Comparison of ENCODE assay signal across 15 mouse cellular contexts in the genomic region with DNA sequence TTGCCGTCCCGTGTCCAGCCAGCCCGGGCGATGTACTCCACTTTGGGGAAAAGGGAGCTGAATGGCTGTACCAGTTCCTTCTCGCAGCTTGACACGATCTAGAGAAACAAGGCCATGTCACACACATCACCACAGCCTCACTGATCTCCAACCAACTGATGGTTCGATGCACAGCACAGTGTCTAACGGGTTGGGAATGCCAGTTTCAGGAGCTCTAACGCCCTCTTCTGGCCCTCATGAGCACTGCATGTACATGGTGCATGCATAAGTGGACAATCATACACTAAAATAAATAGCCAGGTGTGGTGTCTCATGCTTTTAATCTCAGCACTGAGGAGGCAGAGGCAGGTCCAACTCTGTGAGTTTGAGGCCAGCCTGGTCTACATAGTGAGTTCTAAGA. TPM values are rescaled to one million over a fixed set of nuclear protein-coding genes. Genes with fewer than 3 reads are reported as not detected.
DNase-seq lines count a peak whose midpoint lies in the region; ATAC-seq lines count a peak whose summit lies in the region.
"Had no signal": no experiment of that assay in that cellular context is flagged by ENCODE, and none has a peak within 500 bp of the region (broad histone marks: within the 10 kb centered on the region; RNA-seq: fewer than 3 reads in every experiment).

No protein-coding gene starts in this region.

- no peak overlapping the region for H3K4me2 ChIP-seq in hindbrain, embryonic 11.5 days (replicated peaks; ENCODE audit: low read depth, low read length)
- H3K4me2 ChIP-seq in midbrain, embryonic 11.5 days: no peak overlapping the region

- 86% methylated on average over 9 of the region's 9 CpGs for WGBS in hindbrain, embryonic 11.5 days
- 85% methylated on average over 9 of the region's 9 CpGs for WGBS in hindbrain, embryonic 10.5 days
- 85% methylated on average over 9 of the region's 9 CpGs for WGBS in midbrain, embryonic 11.5 days
- 84% methylated on average over 9 of the region's 9 CpGs for WGBS in midbrain, embryonic 10.5 days

- no peak overlapping the region for H3K4me3 ChIP-seq in hindbrain, embryonic 11.5 days (ENCODE audit: low read depth, low read length)
- no peak overlapping the region for H3K4me3 ChIP-seq in hindbrain, embryonic 10.5 days
- H3K4me3 ChIP-seq in midbrain, embryonic 11.5 days (ENCODE audit: low read depth, low read length): no peak overlapping the region
- no peak overlapping the region for H3K4me3 ChIP-seq in midbrain, embryonic 10.5 days
- H3K4me3 ChIP-seq: embryonic facial prominence, embryonic 10.5 days; megakaryocyte, embryonic 14.5 days had no signal

- peaks cover 30% of the 10 kb centered on the region for H3K36me3 ChIP-seq in hindbrain, embryonic 11.5 days (ENCODE audit: control insufficient read depth, insufficient read depth, low read length)
- H3K36me3 ChIP-seq in hindbrain, embryonic 10.5 days: peaks cover 99% of the 10 kb centered on the region
- H3K36me3 ChIP-seq in midbrain, embryonic 11.5 days (ENCODE audit: control insufficient read depth, insufficient read depth, low read length): peaks cover 42% of the 10 kb centered on the region
- peaks cover 96% of the 10 kb centered on the region for H3K36me3 ChIP-seq in midbrain, embryonic 10.5 days

- DNase-seq in hindbrain, embryonic 11.5 days (ENCODE audit: low spot score): peak; percentile 19
- no peak for DNase-seq in hindbrain, embryonic 10.5 days (ENCODE audit: low spot score)
- peak; percentile 86 for DNase-seq in midbrain, embryonic 11.5 days (ENCODE audit: low spot score, missing footprints)
- DNase-seq in midbrain, embryonic 10.5 days (ENCODE audit: low spot score): no peak
- peak; percentile 25 for DNase-seq in NIH3T3 (ENCODE audit: low read depth)
- DNase-seq in retina, postnatal 1 day: peak; percentile 25
- DNase-seq in layer of hippocampus, postnatal 10 days (ENCODE audit: low spot score in 2 of 2): no peak
- DNase-seq in heart, postnatal 4 days: no peak
- DNase-seq: adrenal gland, adult 8-10 months; cerebellum, adult 11-12 months; gastrocnemius, postnatal 10 days; kidney, adult 8-10 months; layer of hippocampus, adult 9-11 months had no signal

- H3K9me3 ChIP-seq in hindbrain, embryonic 11.5 days (ENCODE audit: control insufficient read depth, low read length): no peaks in the 10 kb centered on the region
- H3K9me3 ChIP-seq in hindbrain, embryonic 10.5 days: peaks cover 6% of the 10 kb centered on the region; the same call in 1 of the 2 replicates
- H3K9me3 ChIP-seq in midbrain, embryonic 11.5 days (ENCODE audit: control insufficient read depth, low read length): no peaks in the 10 kb centered on the region
- no peaks in the 10 kb centered on the region for H3K9me3 ChIP-seq in midbrain, embryonic 10.5 days (replicated peaks)

- H3K27ac ChIP-seq in hindbrain, embryonic 11.5 days (ENCODE audit: low read depth, low read length): no peak overlapping the region
- no peak overlapping the region for H3K27ac ChIP-seq in hindbrain, embryonic 10.5 days
- H3K27ac ChIP-seq in midbrain, embryonic 11.5 days (ENCODE audit: low read depth, low read length): no peak overlapping the region
- no peak overlapping the region for H3K27ac ChIP-seq in midbrain, embryonic 10.5 days (replicated peaks)
- H3K27ac ChIP-seq: embryonic facial prominence, embryonic 10.5 days had no signal

- H3K4me1 ChIP-seq in hindbrain, embryonic 11.5 days (replicated peaks; ENCODE audit: control insufficient read depth, insufficient read depth, low read length): no peaks in the 10 kb centered on the region
- no peaks in the 10 kb centered on the region for H3K4me1 ChIP-seq in hindbrain, embryonic 10.5 days (replicated peaks)
- no peaks in the 10 kb centered on the region for H3K4me1 ChIP-seq in midbrain, embryonic 11.5 days (ENCODE audit: control insufficient read depth, insufficient read depth, low read length)
- H3K4me1 ChIP-seq in midbrain, embryonic 10.5 days: no peaks in the 10 kb centered on the region
- H3K4me1 ChIP-seq: embryonic facial prominence, embryonic 10.5 days had no signal

- no peaks in the 10 kb centered on the region for H3K27me3 ChIP-seq in hindbrain, embryonic 11.5 days (ENCODE audit: control insufficient read depth, insufficient read depth, low read length)
- H3K27me3 ChIP-seq in hindbrain, embryonic 10.5 days (ENCODE audit: insufficient read depth, poor library complexity, severe bottlenecking): no peaks in the 10 kb centered on the region
- H3K27me3 ChIP-seq in midbrain, embryonic 11.5 days (ENCODE audit: control insufficient read depth, insufficient read depth, low read length): no peaks in the 10 kb centered on the region
- H3K27me3 ChIP-seq in midbrain, embryonic 10.5 days (ENCODE audit: low read depth, poor library complexity, severe bottlenecking): no peaks in the 10 kb centered on the region
- H3K27me3 ChIP-seq: megakaryocyte, embryonic 14.5 days had no signal

- no peak overlapping the region for H3K9ac ChIP-seq in hindbrain, embryonic 11.5 days (ENCODE audit: low read depth, low read length)
- H3K9ac ChIP-seq in midbrain, embryonic 11.5 days (ENCODE audit: low read length): no peak overlapping the region

- no peak for ATAC-seq in hindbrain, embryonic 11.5 days (ENCODE audit: low FRiP score)
- ATAC-seq in midbrain, embryonic 11.5 days (ENCODE audit: low FRiP score): no peak

RNA-seq across cellular contexts. Expression of gene Mydgf, which starts 16.9 kb away (rescaled TPM):
- 62.1 and 62.9 TPM in 2 replicates for polyA plus RNA-seq in hindbrain, embryonic 11.5 days (2014; fragmentation: Nextera tagmentation; extraction: Ambion mirVana)
- 70.5 and 80.6 TPM in 2 replicates for polyA plus RNA-seq in hindbrain, embryonic 10.5 days (2016; fragmentation: Nextera tagmentation; extraction: Ambion mirVana)
- polyA plus RNA-seq in midbrain, embryonic 11.5 days (2014; fragmentation: Nextera tagmentation; extraction: Ambion mirVana): 52.3 and 57.7 TPM in 2 replicates
- polyA plus RNA-seq in midbrain, embryonic 10.5 days (2016; fragmentation: Nextera tagmentation; extraction: Ambion mirVana): 77.0 and 78.4 TPM in 2 replicates
- 10 to 100 TPM; 48.3 to 53.7 TPM for total RNA-seq in layer of hippocampus, postnatal 10 days (2021)
- 10 to 100 TPM; 43.4 to 48.8 TPM for total RNA-seq in heart, postnatal 4 days (2021)

RNA-seq across cellular contexts. Expression of gene Dpp9, which starts 18.1 kb away (rescaled TPM):
- polyA plus RNA-seq in hindbrain, embryonic 11.5 days (2014; fragmentation: Nextera tagmentation; extraction: Ambion mirVana): 26.2 and 27.6 TPM in 2 replicates
- 43.0 and 52.3 TPM in 2 replicates for polyA plus RNA-seq in hindbrain, embryonic 10.5 days (2016; fragmentation: Nextera tagmentation; extraction: Ambion mirVana)
- 29.5 and 33.8 TPM in 2 replicates for polyA plus RNA-seq in midbrain, embryonic 11.5 days (2014; fragmentation: Nextera tagmentation; extraction: Ambion mirVana)
- 45.6 and 46.9 TPM in 2 replicates for polyA plus RNA-seq in midbrain, embryonic 10.5 days (2016; fragmentation: Nextera tagmentation; extraction: Ambion mirVana)
- 10 to 100 TPM; 44.5 to 45.6 TPM for total RNA-seq in layer of hippocampus, postnatal 10 days (2021)
- total RNA-seq in heart, postnatal 4 days (2021): 10 to 100 TPM; 29.1 to 31.2 TPM

RNA-seq across cellular contexts. Expression of gene Tnfaip8l1, which starts 38.3 kb away (rescaled TPM):
- polyA plus RNA-seq in hindbrain, embryonic 11.5 days (2014; fragmentation: Nextera tagmentation; extraction: Ambion mirVana): 8.5 and 9.9 TPM in 2 replicates
- polyA plus RNA-seq in hindbrain, embryonic 10.5 days (2016; fragmentation: Nextera tagmentation; extraction: Ambion mirVana): 10.4 and 11.8 TPM in 2 replicates
- 5.8 and 7.7 TPM in 2 replicates for polyA plus RNA-seq in midbrain, embryonic 11.5 days (2014; fragmentation: Nextera tagmentation; extraction: Ambion mirVana)
- 7.2 and 8.4 TPM in 2 replicates for polyA plus RNA-seq in midbrain, embryonic 10.5 days (2016; fragmentation: Nextera tagmentation; extraction: Ambion mirVana)
- 1 to 10 TPM; 7.0 to 7.2 TPM for total RNA-seq in layer of hippocampus, postnatal 10 days (2021)
- total RNA-seq in heart, postnatal 4 days (2021): 1 to 10 TPM; 5.9 to 6.0 TPM

RNA-seq across cellular contexts. Expression of gene Fem1a, which starts 56.0 kb away (rescaled TPM):
- polyA plus RNA-seq in hindbrain, embryonic 11.5 days (2014; fragmentation: Nextera tagmentation; extraction: Ambion mirVana): 12.8 and 14.4 TPM in 2 replicates
- 13.3 and 15.5 TPM in 2 replicates for polyA plus RNA-seq in hindbrain, embryonic 10.5 days (2016; fragmentation: Nextera tagmentation; extraction: Ambion mirVana)
- polyA plus RNA-seq in midbrain, embryonic 11.5 days (2014; fragmentation: Nextera tagmentation; extraction: Ambion mirVana): 12.6 and 12.7 TPM in 2 replicates
- 11.7 and 15.1 TPM in 2 replicates for polyA plus RNA-seq in midbrain, embryonic 10.5 days (2016; fragmentation: Nextera tagmentation; extraction: Ambion mirVana)
- 10 to 100 TPM; 45.3 to 46.5 TPM for total RNA-seq in layer of hippocampus, postnatal 10 days (2021)
- total RNA-seq in heart, postnatal 4 days (2021): 10 to 100 TPM; 69.6 to 73.8 TPM

Comparison
In these comparisons a context has a peak if more than half of its experiments do, and no peak if none do; other contexts are left out.
1. DNase-seq: peak in hindbrain, embryonic 11.5 days (single experiment), midbrain, embryonic 11.5 days (single experiment), NIH3T3 (single experiment) and retina, postnatal 1 day (single experiment); none in hindbrain, embryonic 10.5 days (single experiment), midbrain, embryonic 10.5 days (single experiment), layer of hippocampus, postnatal 10 days (0 of 2) and heart, postnatal 4 days (single experiment).